Mouse (Mus musculus): ENCODE measurements at regions not wholly inside any gene's neighbourhood (a gene's known extent, or its start where the extent isn't known, plus 50 kb on each side); places are given as distances from the start of the nearest gene placed in this dataset.
A peak's percentile ranks its signal among the peaks of the same experiment; 100 is the strongest.
"Not testable (repeated sequence)": the region's sequence is repeated elsewhere in the genome, so short reads cannot be mapped to it uniquely, and the experiment has no call there.

DNA sequence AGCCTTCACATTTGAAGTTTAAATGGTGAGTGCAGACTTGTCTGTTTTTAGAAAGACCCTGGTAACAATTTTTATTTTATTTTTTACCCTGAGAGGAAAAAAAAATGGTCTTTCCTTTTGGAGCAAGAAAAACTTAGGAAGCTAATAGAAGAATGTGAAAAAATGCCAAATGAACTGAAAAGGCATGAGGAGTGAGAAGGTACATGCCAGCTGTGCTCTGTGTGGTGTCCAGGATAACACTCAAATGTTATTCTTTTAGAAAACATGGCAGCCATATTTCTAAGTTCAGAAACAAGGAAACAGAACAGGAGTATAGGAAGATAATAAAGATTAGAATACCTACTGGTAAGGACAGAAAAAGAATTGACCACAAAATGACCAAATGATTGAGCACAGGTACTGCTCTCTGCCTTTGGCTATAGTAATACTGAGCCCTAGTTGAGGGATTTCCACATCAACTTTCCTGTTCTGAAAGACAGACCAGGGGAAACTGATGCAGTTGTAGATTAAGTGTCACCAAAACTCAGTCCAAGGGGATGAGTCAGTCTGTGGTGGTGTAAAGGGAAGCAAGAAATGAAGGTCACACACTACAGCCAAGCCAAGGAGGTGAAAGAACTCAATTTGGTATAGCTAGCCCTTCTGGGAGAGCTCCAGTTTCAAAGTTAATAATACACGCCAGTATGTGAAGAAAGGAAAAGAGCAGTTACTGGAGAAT, 758.5 kb downstream of the Robo2 start:
- no peak for DNase-seq (ENCODE audit: low spot score in 2 of 2)

DNA sequence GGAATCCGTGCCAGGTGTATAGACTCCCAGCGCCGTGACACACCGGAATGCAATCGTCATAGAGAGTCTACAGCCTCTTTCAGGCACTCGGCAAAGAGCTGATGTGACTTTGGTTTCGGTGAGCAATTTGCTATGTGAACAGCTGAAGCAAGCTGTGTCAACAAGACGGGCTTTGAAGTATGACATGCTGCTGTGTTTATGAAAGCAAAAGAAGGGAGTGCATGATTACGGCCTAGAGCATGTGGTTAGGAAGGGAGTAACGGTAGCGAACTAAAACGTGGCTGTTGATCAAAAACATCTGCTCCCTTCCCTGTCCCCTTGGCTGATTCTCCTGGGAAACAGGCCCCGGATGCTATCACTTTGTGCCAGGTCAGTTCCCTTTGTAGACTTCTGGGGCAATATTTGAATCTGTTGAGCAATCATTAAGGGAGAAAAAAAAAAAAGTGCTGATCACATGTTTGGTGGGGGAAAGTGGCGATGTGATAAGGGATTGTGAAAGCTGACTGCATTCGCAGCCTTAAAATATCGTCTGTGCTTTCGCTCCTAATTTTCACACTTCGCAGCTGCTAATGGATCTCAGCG, 764.3 kb downstream of the Robo2 start:
- DNase-seq (ENCODE audit: low spot score in 2 of 2) = peak; percentile 12 to 22

DNA sequence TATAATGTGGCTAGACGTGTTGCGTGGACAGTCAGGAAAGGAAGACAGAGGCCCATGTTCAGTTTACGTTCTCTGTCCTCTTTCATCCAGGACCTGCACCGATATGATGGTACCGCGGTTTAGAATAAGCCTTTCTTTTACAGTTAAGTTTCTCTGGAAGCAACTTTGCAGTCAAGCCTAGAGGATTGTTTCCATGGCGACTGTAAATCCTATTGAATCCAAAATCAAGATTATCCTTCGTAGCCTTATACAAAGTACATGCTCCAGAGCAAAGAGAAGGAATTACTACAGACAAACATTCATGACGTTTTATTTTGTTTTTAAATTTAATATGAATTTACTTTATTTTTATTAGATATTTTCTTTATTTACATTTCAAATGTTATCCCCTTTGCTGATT, 798.6 kb downstream of the Robo2 start:
- DNase-seq (ENCODE audit: low spot score in 2 of 2) = no peak

DNA sequence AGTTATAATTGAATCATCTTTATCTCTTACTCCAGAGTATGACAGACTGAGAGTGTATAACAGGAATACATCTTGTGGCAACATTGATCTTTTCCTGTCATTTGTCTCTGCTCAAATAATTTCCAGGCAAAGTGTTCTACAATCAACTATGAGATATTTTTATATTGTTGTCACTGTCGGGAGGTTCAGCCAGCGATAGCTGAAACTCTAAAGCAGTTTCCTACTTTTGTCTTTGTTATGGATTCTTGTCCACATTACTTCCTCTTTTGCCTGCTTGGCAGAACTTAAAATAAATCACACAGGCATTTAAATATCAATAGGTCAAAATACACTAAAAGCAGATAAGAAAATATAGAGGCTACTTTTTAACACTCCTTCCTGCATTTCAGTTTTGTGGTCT, 820.2 kb downstream of the Robo2 start:
- no peak for DNase-seq (ENCODE audit: low spot score in 2 of 2)

DNA sequence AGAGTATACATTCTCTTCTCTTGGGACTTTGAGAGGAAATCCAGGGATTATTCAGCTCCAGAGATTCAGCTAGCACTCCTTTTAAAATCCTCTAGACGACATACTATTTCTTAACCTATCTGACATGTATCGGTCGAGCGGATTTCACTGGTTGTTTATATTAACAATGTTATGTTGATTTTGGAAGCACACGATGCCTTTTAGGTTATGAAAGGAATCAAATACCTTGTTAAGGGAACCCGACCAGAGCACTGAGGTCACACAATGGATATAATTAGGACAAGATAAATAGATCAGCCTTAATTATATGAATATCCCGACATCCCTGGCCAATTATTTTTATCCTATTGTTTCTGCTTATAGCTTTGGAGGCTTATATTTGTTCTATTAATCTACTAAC, 850.4 kb downstream of the Robo2 start:
- no peak for DNase-seq (ENCODE audit: low spot score in 2 of 2)

DNA sequence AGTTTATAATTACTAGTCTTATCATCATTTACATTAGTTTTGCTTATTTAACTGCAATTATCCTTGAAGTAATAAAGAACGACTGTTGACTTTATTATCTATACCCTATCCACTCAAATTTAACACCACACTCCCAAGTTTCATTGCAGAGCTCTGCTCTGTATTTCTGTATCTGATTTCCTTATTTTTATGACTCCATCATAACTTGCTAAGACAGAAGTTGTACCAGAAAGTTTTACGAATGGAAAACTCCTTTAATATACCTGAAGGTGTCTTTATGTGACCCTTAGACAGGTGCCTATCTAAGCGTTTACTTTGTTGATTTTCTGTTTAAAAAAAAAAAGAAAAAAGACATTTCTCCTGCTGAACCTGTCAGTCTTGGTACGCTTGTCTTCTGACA, 854.7 kb downstream of the Robo2 start:
- no peak for DNase-seq (ENCODE audit: low spot score in 2 of 2)

DNA sequence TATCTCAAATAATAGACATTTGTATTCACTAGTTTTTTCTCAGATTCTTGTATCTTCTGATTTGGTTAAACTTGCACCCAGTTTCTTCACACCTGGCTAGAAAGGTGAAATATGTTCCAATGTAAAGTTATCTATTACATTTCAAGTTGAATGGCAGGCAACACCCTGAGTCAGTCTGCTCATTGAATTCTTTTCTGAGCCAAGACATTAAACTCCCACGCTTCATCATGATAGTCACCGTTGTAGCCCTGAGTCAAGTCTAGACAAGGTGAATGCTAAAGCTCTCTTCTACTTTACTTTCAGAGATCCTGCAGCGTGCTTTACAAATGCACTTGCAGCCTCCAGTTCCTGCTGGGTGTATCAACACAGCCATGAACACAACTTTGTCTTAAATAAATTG, 868.0 kb downstream of the Robo2 start:
- no peak for DNase-seq (ENCODE audit: low spot score in 2 of 2)

DNA sequence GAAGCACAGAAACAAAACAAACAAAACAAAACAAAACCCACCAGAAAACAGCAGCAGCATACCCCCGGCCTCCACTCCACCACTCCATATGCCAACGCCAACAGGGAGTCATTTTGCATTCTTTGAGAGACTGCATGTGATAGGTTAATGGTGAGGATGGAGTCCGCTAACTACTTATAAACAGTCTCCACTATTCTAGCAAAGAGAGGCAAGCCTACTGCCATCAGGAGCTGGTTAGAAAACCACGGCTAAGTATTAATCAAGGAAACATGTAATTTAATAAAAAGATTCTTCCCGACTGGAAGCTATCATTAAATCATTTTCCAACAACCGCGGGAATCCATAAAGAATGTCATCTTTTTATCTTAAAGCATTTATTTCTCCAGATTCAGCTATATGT, 873.6 kb downstream of the Robo2 start:
- no peak for DNase-seq (ENCODE audit: low spot score in 2 of 2)

DNA sequence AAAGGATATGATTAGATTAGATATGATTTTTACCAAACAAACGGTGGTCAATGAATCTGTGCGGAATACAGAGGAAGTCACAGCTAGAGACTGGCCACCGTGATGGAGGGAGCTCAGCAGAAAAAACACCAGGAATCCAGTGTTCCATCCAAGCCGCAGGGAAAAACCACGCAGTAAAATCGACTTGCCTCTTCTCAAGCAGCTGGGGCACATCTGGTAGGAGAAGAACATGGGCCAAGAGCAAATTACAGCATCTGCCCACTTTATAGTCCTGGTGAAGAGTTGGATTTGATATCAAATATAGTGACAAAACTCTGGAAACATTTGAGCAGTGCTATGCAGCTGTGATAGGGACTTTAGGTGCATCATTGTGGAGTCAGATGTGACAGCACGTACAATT, 874.1 kb downstream of the Robo2 start:
- DNase-seq (ENCODE audit: low spot score in 2 of 2) = no peak

DNA sequence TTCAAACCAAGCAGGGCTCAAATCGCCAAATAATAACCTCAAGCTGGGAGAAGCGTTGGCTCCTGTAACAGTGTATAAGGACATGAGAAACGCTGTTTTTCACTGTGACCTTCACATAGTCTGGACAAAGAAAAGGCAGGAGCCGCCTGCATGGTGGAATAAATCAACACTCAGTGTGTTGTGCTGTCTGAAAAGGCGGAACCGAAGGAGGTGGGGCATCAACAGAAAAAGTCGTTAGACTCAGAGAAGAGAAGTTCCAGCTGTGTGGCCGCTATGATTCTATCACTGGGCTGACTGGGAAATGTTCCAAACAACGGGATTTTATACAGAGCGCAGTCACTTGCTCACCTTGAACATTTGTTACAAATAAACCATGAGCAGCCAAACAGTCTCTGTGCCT, 881.4 kb downstream of the Robo2 start:
- DNase-seq (ENCODE audit: low spot score in 2 of 2) = no peak

DNA sequence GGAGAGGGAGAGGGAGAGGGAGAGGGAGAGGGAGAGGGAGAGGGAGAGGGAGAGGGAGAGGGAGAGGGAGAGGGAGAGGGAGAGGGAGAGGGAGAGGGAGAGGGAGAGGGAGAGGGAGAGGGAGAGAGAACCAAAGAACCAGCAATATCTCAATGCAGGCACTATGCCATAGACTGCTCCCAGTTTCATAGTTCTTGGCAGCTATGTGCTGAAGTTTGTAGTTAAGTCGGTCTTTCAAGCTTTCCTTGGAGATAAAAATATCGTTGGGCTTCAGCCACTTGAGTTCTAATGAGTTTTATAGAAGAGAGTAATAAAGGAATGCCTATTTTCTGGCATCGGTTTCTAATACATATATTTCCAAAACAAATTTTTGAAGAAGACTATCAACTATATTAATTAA, 888.7 kb downstream of the Robo2 start:
- DNase-seq (ENCODE audit: low spot score in 2 of 2) = not testable (repeated sequence)

DNA sequence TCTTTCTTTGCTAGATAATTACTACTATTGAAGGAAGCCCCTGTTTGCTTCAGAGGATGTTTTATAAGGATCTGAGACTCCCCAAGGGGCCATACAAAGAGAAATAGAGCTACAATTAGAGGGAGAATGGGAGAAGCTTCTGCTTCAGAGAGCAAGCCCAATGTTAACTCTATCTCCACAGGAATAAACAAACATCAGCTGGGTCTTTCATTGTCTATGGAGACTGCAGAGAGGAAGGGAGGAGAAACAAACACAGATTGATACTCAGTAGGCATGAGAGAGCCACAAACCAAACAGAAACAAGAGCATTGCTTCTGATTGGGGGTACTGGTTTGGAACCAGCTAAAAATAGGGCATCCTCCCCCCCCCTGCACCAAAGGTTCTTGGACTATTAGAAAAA, 906.9 kb downstream of the Robo2 start:
- no peak for DNase-seq (ENCODE audit: low spot score in 2 of 2)

DNA sequence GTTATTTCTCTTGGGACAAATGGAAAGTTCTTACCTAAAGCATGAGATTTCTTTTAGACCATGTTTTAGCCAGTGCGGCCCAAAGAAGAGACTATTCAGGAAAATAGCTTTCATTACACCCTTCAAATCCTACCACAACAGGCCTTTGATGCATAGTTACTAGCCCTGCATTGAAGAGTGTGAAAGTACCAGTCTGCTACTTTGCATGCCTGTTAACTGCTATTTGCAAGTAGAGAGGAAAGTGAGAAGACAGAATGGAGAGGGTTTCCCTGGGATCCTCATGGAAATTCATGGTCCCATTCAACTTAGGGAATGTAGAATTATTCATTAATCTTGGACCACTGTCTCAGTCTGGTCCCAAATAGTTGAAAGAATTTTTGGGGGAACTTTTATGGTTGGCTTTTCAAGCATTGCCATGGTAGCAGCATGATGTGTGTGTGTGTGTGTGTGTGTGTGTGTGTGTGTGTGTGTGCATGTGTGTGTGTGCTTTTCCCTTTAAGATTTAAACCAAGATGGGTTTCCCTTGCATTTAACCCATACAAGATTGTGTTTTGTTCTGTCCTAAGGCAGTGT, 912.9 kb downstream of the Robo2 start:
- no peak for DNase-seq (ENCODE audit: low spot score in 2 of 2)

DNA sequence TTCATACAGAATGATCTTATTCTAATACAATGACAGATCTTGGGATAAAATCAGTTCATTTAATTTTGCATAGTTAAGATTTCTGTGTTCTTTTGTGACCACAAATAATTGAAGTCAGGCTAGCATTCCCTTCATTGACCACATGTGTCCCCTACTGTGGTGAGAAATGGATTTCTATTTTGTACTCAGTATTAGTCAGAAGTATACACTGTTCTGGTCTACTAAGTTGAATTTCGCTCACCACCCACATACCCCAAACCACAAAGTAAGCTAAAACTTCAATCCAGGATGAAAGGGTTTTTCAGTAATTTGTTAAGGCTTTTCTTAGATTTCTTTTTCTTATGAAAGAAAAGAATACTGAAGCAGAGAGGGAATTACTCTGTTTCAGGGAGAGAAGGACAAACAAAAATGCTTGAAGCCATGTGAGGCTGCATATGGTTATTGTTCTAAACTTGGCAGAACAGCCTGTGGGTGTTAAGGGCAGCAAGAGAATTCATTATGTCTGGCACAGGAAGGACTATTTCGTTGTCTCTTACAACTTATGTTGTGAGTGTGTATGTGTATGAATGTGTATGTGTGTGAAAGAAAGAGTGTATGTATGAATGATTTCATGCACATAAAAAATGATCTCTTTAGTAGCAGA, 928.3 kb downstream of the Robo2 start:
- DNase-seq (ENCODE audit: low spot score in 2 of 2) = no peak

DNA sequence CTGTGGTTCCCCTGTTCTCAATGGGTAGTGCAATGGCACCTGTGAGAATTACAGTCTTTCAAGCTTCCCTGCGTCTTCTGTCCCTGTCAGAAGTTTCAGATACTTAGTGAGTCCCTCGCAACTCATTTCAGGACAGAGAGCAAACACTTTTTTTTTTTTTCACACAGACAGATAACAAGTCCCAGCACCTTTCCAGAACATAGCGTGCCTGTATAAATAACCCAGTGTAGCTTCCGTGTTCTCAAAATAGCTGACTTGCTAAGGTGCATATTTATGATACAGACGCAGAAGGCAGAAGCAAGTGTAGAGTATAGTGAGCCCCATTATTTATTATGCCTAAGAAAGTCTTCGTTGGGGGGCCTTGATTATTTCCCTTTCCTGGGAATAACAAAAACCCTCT, 929.4 kb downstream of the Robo2 start:
- no peak for DNase-seq (ENCODE audit: low spot score in 2 of 2)

DNA sequence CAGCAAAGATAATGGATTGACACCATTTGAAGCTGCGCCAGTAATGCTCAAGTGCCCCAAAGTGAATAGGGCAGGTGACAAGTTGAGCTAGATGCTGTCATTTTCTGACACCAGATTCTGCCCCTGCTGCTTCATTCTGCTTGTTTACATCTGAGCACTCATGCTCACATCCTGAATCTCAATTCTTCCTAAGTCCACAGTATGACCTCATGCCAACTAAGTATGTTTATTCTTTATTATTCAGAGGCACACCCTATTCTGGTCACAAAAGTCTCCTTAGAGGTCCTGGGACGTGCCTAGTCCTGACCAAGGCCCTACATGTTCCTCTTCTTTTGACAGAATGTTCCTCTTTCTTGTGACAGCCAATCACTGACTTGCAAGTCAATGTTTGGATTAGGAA, 938.1 kb downstream of the Robo2 start:
- DNase-seq (ENCODE audit: low spot score in 2 of 2) = no peak

DNA sequence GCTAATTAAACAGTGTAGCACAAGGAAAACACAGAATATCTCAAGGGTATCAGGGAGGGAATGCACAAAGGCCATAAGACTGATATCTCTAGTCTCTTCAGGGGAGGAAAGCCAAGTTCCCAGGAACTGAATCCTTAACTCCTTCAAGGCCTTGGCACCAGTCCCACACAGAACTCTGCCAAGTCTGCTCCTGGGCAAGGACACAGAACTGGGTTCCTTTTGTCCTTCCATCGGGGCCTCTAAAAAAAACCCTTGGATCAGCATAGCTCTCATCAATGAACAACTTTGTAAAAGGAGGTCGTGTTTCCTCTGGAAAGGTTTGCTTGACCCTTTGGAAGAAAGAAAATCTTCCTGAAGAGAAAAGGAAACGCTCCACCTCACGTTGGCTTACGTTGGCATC, 940.1 kb downstream of the Robo2 start:
- peak in 1 of 2 experiments; percentile 37 for DNase-seq (ENCODE audit: low spot score in 2 of 2)

DNA sequence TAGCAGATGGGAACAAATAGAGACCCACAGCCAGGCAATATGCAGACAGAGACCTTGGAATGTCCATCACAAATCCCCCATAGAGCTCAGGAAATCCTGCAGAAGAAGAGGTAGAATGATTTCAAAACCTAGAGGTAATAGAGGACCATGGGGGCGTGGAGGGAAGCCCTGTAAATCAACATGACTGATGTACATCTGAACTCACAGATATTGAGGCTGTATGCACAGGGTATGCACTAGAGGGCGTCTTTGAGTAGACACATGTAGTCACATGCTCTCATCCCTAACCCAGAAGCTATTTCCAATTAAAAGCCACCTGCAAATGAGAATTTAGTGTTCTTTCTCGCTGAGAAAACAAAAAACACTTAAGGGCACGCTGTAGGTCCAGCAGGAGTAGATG, 941.1 kb downstream of the Robo2 start:
- DNase-seq (ENCODE audit: low spot score in 2 of 2) = no peak

DNA sequence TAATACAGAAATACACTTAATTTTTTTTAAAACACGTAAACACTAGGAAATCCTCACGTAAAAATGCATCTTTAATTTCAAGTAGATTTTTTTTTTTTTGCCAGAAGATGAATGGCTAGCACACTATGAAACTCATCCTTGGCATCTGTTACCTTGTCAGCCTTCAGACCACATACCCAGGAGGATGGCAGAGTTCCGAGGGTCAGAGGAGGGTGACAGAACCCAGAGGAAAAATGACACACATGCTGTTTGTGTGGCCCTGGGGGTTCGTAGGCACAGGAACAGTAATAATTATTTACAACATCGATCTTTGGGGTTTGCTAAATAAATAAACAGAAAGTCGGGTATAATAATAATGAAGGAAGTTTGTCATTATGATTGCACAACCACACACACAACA, 945.3 kb downstream of the Robo2 start:
- no peak for DNase-seq (ENCODE audit: low spot score in 2 of 2)

DNA sequence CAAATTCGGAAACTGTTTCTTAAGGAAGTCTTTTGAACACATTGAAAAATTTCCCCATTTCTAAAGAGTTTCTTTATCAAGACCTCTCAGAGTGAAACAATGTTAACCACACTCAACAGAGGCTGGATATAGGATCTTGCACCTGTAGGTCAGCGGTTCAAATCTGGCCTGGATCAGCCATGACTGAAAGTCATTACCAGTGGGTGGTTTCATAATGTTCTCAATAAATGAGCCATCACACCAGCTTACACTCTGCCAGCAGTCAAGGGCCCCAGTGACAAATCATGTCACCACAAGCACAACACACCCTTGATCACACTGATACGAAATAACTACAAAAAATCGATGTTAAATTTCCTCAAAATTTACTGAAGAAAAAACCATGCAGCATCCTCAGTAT, 949.1 kb downstream of the Robo2 start:
- DNase-seq (ENCODE audit: low spot score in 2 of 2) = no peak

DNA sequence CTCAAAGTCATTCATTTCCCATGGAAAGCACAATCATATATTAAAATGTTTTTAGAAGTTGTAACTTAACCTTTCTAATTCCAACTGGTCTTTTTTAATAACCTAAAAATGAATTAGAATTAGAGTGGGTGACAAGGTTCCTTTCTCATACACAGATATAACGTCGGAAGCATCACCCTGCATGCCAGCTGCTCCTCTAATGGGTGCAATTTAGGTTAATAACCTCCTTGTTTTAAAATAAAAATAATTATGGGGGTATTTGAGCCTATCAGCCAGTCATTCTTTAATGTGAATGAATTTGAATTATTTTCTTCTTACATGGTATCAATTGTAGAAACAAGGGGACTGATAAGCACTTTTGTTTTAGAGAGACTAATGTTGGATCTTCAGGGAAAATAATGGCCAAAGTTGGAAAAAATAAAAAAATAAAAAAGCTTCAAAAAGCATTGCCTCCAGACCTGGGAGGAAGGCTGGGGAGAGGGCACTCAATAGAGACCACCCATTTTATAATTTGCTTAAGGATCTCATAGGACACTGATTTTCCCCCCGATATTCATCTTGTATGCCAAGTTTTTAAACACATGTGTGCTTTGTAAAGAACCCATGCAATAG, 960.9 kb downstream of the Robo2 start:
- no peak for DNase-seq (ENCODE audit: low spot score in 2 of 2)

DNA sequence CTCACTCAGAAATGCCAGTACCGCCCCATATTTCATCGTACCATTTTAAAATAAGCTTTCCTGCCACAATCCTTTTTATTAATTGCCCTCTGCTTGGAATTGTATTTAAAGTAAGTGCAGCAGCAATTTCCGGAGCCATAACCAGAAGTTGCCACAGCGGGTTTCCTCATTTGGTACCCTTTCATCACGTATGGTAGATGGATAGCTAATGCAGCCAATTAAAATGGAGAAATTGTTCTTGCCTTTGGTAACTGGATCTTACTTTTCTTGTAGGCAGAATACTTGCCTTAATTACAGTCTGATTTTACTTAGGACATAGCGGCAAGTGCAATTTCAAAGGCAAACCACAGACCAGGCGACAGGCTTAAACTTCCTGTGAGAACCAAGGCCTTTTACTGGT, 961.8 kb downstream of the Robo2 start:
- no peak for DNase-seq (ENCODE audit: low spot score in 2 of 2)
